Mouse (Mus musculus) neural tube, embryonic 15.5 days (tissue): ENCODE results near the gene Armh3. TPM values are rescaled to one million over a fixed set of nuclear protein-coding genes. Genes with fewer than 3 reads are reported as not detected.

Source experiments
- ATAC-seq: fragments of 200-750 bp; cut with Nextera tagmentation; 2 replicates; pipeline ENCODE4 v1.8.0; 2017; ENCODE audit warnings: mild to moderate bottlenecking, moderate TSS enrichment, moderate library complexity; ENCODE audit not compliant: low FRiP score
- H3K27ac ChIP-seq: fragments of 300-500 bp; sonication (generic); replicated peaks from 2 replicates; pipeline ENCODE4 v1.5.1; 2015; ENCODE audit warnings: mild to moderate bottlenecking, inconsistent platforms
- H3K27me3 ChIP-seq: fragments of 300-500 bp; sonication (generic); replicated peaks from 2 replicates; pipeline ENCODE4 v1.6.1; 2015; ENCODE audit warnings: inconsistent platforms
- H3K36me3 ChIP-seq: fragments of 300-500 bp; sonication (generic); 2 replicates; pipeline ENCODE4 v1.6.1; 2015; ENCODE audit warnings: inconsistent platforms
- H3K4me1 ChIP-seq: fragments of 300-500 bp; sonication (generic); 2 replicates; pipeline ENCODE4 v1.6.1; 2015; ENCODE audit warnings: inconsistent platforms
- H3K4me2 ChIP-seq: fragments of 300-500 bp; sonication (generic); 2 replicates; pipeline ENCODE4 v1.6.1; 2015; ENCODE audit warnings: inconsistent platforms, mild to moderate bottlenecking, moderate library complexity
- H3K4me3 ChIP-seq: fragments of 300-500 bp; sonication (generic); replicated peaks from 2 replicates; pipeline ENCODE4 v1.5.1; 2015; ENCODE audit warnings: mild to moderate bottlenecking, inconsistent platforms
- H3K9ac ChIP-seq: fragments of 300-500 bp; sonication (generic); replicated peaks from 2 replicates; pipeline ENCODE4 v1.6.1; 2015; ENCODE audit warnings: mild to moderate bottlenecking, inconsistent platforms
- H3K9me3 ChIP-seq: fragments of 300-500 bp; sonication (generic); replicated peaks from 2 replicates; pipeline ENCODE4 v1.6.1; 2016; ENCODE audit warnings: inconsistent platforms
- WGBS: fragments of 180-500 bp; shearing (Covaris S2); methylation state at CpG from one replicate; pipeline ENCODE4 v1.1.7; 2015; ENCODE audit warnings: mixed read lengths; 5-methylcytosine and 5-hydroxymethylcytosine counted together
- polyA plus RNA-seq: library from polyadenylated mRNA; unstranded; fragments of >200 nt; fragmentation: Nextera tagmentation; extraction: Ambion mirVana; gene quantifications from 2 replicates; pipeline ENCODE4 v1.2.1, GENCODE M21; 2015

The Armh3 gene
- polyA plus RNA-seq, 1 experiment from 2014 or later = 20.5 TPM

DNA sequence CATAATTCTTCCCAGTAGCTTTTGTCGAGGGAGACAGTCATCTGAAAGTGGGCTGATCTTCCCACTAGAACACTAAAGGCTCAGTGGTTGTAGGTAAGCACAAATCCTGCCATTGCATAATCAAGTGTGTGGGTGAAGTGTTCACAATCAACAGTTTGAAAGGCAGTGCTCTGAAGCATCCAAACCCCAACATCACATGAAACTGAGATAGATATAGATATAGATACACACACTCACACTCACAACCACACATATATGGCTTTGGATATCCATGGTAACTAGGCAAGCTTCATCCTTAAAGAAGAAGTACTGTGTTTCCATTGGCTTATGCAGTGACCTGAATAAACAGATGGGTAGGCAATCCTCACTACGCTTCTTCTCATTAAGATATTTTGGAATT, 50.5 kb downstream of the Armh3 start:
- Histone ChIP-seq H3K36me3 (peaks cover 47% of the 10 kb centered on the region), H3K9me3 (no peaks in the 10 kb centered on the region), H3K4me1 (no peaks in the 10 kb centered on the region), H3K4me3 (no peak overlapping the region), H3K27me3 (no peaks in the 10 kb centered on the region), H3K9ac (no peak overlapping the region), H3K4me2 (no peak overlapping the region), H3K27ac (no peak overlapping the region)
- WGBS = 93% methylated on average over 2 of the region's 2 CpGs
- ATAC-seq = no peak

DNA sequence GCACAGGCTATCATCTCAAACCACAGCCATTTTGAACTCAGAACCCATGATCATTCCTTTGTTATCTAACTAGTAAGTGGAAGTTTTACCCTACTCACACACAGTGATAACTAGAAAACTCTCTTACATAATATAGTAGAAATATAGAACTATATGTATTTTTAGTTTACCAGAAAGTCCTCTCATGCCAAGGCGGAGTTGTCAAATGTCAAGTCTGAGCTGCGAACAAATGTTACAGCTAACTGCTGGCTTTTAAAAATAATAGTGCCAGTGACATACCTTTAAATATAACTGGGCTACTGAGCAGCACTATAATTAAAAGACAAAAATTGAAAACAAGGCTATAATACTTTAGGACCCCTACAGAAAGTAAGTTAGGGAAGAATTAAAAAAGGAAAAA, 51.0 kb downstream of the Armh3 start:
- Histone ChIP-seq H3K9ac (no peak overlapping the region), H3K4me2 (no peak overlapping the region), H3K9me3 (no peaks in the 10 kb centered on the region), H3K27me3 (no peaks in the 10 kb centered on the region), H3K4me3 (no peak overlapping the region), H3K36me3 (peaks cover 47% of the 10 kb centered on the region), H3K4me1 (no peaks in the 10 kb centered on the region), H3K27ac (no peak overlapping the region)
- WGBS = 98% methylated on average over 2 of the region's 2 CpGs
- no peak for ATAC-seq

DNA sequence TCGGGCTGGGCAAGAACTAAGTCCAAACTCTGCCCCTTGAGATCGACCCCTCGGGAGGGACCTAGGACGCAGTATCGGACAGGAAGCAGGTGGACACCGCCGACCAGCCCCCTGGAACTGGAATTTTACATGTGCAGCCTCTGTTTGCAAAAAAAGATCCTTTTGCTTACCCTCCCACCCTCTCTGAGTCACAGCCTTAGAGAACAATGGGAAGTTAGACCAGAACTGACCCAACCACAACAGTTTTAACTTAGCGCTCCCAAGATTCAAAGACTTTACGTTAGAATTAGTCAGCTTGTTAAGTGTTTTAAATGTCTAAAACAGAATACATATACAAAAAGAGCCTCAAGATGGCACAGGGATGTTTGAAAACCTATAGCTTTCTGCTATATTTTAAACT, 51.7 kb downstream of the Armh3 start:
- no peaks in the 10 kb centered on the region for H3K4me1 ChIP-seq
- H3K9ac ChIP-seq = no peak overlapping the region
- H3K4me3 ChIP-seq = no peak overlapping the region
- no peaks in the 10 kb centered on the region for H3K9me3 ChIP-seq
- no peak overlapping the region for H3K4me2 ChIP-seq
- 92% methylated on average over 9 of the region's 9 CpGs for WGBS
- H3K27ac ChIP-seq = no peak overlapping the region
- no peak for ATAC-seq
- no peaks in the 10 kb centered on the region for H3K27me3 ChIP-seq
- H3K36me3 ChIP-seq = peaks cover 47% of the 10 kb centered on the region

DNA sequence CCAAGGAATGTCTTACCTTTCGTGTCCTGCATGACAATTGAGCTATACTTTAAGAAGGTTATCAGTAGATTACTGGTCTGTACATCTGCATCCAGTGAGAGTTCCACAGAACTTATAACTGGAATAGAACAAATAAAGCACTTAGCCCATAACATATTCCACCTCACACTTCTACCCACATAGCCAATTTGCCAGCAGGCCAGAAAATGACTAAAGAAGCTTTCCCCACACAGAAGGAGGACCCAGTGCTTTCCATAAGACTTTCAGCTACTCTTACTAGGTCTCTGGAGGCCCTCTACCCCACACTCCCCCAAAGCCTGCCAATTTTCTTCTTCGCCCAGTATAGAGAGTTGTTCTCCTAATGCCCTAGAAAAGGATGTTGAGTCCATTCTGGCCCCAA, 52.3 kb downstream of the Armh3 start:
- H3K9ac ChIP-seq = no peak overlapping the region
- no peak overlapping the region for H3K4me3 ChIP-seq
- no peak for ATAC-seq
- H3K4me1 ChIP-seq = no peaks in the 10 kb centered on the region
- H3K4me2 ChIP-seq = no peak overlapping the region
- WGBS = 95% methylated on average over 2 of the region's 2 CpGs
- H3K27ac ChIP-seq = no peak overlapping the region
- H3K36me3 ChIP-seq = peaks cover 45% of the 10 kb centered on the region
- no peaks in the 10 kb centered on the region for H3K9me3 ChIP-seq
- H3K27me3 ChIP-seq = no peaks in the 10 kb centered on the region

DNA sequence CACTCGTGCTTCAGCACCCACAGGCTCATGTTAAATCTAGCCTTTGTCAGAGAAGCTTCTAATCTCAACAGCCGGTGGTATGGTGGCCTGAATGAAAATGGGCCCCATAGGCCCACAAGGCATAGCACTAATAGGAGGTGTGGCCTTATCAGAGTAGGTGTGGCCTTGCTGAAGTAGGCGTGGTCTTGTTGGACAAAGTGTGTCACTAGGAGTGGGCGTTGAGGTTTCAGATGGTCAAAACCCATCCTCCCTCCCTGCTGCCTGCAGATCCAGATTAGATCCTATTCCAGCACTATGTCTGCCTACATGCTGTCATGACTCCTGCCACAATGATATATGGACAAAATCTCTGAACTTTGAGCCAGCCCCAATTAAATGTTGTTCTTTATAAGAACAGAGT, 54.5 kb downstream of the Armh3 start:
- H3K4me1 ChIP-seq = no peaks in the 10 kb centered on the region
- H3K27ac ChIP-seq = no peak overlapping the region
- H3K27me3 ChIP-seq = no peaks in the 10 kb centered on the region
- no peak overlapping the region for H3K9ac ChIP-seq
- H3K4me3 ChIP-seq = no peak overlapping the region
- WGBS = 80% methylated on average over 4 of the region's 4 CpGs
- H3K36me3 ChIP-seq = peaks cover 39% of the 10 kb centered on the region
- H3K9me3 ChIP-seq = no peaks in the 10 kb centered on the region
- no peak for ATAC-seq
- no peak overlapping the region for H3K4me2 ChIP-seq

DNA sequence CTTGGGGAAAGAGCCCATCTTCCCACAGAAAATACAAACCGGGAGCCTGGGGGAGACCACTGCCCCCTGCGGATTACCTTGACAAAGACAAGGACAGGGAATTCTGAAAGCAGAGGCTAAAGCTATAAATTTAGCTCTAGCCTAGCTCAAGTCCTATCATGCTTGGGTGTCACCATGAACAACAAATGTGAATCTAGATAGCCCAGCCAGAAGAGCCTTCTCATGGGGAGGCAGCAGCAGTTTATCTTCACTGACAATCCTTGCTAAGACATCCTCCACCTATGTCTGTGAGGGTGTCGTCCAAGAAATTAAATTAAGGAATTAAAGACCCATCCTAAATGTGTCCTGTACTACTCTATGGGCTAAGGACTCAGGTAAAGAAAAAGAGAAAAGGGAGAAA, 60.2 kb downstream of the Armh3 start:
- no peak for ATAC-seq

DNA sequence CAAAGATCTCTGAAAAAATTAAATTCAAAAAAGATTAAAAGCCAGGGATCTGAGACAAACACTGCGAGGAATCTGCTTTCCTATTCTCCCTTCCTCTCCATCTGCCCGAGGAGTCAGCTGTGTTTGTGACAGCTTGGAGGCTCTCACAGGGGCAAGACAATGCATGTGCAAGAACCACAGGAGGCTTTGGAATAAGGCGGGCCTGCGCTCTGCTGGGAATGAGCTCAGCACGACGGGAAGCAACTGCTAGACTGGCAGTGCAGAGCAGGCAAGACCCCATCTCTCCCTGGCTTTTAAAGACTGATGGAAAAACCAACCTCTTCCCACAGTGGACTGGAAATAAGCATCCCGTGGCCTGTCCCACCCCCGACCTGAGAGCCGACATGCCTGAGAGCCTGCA, 60.8 kb downstream of the Armh3 start:
- Histone ChIP-seq H3K9me3 (no peaks in the 10 kb centered on the region), H3K4me1 (peaks cover 10% of the 10 kb centered on the region), H3K36me3 (peaks cover 23% of the 10 kb centered on the region), H3K27ac (peak overlapping the region; percentile 56; the same call in 1 of the 2 replicates), H3K27me3 (no peaks in the 10 kb centered on the region), H3K4me2 (no peak overlapping the region), H3K4me3 (no peak overlapping the region), H3K9ac (no peak overlapping the region)
- WGBS = 8% methylated on average over 9 of the region's 9 CpGs
- no peak for ATAC-seq

More for the DNA sequence above, 60.2 kb downstream of the Armh3 start:
- Histone ChIP-seq H3K27ac (peak overlapping the region; percentile 56; the same call in 1 of the 2 replicates), H3K4me1 (peaks cover 10% of the 10 kb centered on the region), H3K9ac (no peak overlapping the region), H3K27me3 (no peaks in the 10 kb centered on the region), H3K36me3 (peaks cover 20% of the 10 kb centered on the region), H3K4me3 (no peak overlapping the region), H3K4me2 (no peak overlapping the region), H3K9me3 (no peaks in the 10 kb centered on the region)
- WGBS = 18% methylated on average over 3 of the region's 3 CpGs

DNA sequence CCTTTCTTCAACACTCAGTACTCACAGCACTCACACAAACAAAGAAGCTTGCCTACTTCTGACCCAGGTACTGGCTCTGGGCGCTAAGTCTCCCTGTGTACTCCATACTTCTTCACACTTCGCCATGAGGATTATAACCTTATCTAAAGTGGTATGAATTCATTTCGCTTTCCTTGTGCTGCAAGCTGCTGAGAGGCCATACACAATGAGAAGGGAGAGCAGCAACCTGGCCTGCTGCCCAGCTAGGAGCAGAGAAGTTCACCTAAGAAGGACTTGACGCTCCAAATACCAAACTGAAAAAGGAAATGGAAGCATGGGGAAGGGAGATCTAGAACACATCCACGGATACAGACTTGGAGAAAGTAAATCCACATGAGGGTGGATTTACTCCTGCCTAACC, 71.1 kb downstream of the Armh3 start:
- no peak for ATAC-seq
- 93% methylated on average over 5 of the region's 5 CpGs for WGBS
- H3K27me3 ChIP-seq = no peaks in the 10 kb centered on the region
- H3K4me2 ChIP-seq = no peak overlapping the region
- H3K27ac ChIP-seq = no peak overlapping the region
- H3K36me3 ChIP-seq = peaks cover 31% of the 10 kb centered on the region
- H3K9ac ChIP-seq = no peak overlapping the region
- no peaks in the 10 kb centered on the region for H3K4me1 ChIP-seq
- H3K9me3 ChIP-seq = no peaks in the 10 kb centered on the region
- no peak overlapping the region for H3K4me3 ChIP-seq

DNA sequence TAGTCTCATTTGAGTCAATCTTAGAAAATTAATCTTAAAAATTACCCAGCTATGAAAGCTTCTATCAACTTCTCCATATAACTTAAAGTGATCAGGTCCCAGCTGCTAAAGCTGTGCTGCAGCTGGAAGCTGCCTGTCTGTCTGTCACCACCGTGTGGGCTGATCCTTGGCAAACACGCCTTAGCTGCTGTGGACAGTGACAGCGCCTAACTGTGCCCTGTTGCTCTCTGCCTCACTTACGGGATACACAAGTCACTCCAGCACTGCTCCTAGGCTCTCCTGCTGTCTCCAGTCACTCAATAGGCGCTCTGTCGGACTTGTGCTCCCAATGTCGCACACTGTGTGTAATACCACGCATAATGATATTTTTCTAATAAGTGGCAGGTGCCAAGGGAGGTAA, 71.9 kb downstream of the Armh3 start:
- no peaks in the 10 kb centered on the region for H3K9me3 ChIP-seq
- no peak overlapping the region for H3K4me2 ChIP-seq
- H3K27me3 ChIP-seq = no peaks in the 10 kb centered on the region
- H3K9ac ChIP-seq = no peak overlapping the region
- H3K4me3 ChIP-seq = no peak overlapping the region
- peaks cover 29% of the 10 kb centered on the region for H3K36me3 ChIP-seq
- no peak overlapping the region for H3K27ac ChIP-seq
- H3K4me1 ChIP-seq = no peaks in the 10 kb centered on the region
- WGBS = 88% methylated on average over 8 of the region's 8 CpGs
- no peak for ATAC-seq

DNA sequence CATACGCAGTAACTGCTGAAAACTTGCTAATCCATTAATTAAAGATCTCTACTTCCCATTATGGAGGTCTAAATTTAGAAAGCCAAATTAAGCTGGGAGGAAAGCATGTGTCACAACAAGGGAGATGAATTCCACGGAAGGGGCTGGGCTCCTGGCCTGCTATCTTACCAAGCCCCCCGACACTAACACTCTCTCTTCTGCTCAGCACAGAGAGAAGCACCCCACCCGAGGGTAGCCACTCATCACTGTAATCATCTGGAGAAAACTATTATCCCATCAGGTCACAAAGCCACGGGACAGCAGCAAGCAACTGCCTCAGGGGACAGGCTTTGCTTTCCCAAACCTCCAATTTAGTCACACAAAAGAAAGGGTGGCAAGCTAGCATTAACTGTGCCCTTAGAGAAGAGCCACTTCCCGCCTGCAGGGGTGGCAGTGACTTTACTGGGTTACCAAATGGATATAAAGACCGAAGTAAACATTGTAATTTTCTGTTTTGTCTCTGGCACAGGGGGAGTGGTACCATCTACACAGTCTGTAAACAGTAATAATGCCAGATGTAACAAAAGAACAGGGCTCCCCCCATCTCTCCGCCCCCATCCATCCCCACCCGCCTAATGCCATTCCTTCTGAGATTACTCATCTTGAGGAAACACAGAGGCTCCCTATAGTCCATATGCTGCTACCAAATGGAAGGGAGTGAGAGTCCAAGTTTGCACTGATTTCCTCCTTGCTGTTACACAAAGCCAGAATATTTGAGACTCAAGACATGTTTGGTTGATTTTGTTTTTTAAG, 77.8 kb downstream of the Armh3 start:
- H3K9me3 ChIP-seq = no peaks in the 10 kb centered on the region
- H3K27ac ChIP-seq = no peak overlapping the region
- H3K4me2 ChIP-seq = no peak overlapping the region
- no peak overlapping the region for H3K9ac ChIP-seq
- no peak overlapping the region for H3K4me3 ChIP-seq
- H3K27me3 ChIP-seq = no peaks in the 10 kb centered on the region
- 0 out of 2 replicates have a peak, but pooled peaks cover 5% of the 10 kb centered on the region for H3K4me1 ChIP-seq
- 33% methylated on average over 9 of the region's 9 CpGs for WGBS
- no peak for ATAC-seq
- H3K36me3 ChIP-seq = peaks cover 6% of the 10 kb centered on the region; the same call in 1 of the 2 replicates

DNA sequence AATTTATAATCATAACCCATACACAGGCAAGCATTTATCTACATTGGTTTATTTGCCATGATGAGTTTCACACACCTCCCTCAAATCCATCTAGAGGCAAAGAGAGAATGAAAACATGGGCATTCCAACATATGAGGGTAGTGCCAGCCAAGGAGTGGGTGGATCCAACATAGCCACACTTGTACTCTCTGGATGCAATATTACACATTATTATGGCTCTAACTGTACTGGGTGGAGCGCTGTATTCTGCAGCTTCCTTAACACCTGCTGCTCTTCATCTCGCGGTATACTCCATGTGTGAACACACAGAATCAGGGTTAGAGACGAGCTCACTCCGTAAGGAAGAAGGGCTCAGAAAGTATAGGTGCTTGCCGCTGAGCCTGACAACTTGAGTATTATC, 79.9 kb downstream of the Armh3 start:
- Histone ChIP-seq H3K4me3 (no peak overlapping the region), H3K9ac (no peak overlapping the region), H3K4me1 (0 out of 2 replicates have a peak, but pooled peaks cover 5% of the 10 kb centered on the region), H3K27ac (no peak overlapping the region), H3K4me2 (no peak overlapping the region), H3K27me3 (no peaks in the 10 kb centered on the region), H3K36me3 (0 out of 2 replicates have a peak, but pooled peaks cover 3% of the 10 kb centered on the region), H3K9me3 (no peaks in the 10 kb centered on the region)
- WGBS = 96% methylated on average over 6 of the region's 6 CpGs
- ATAC-seq = no peak

DNA sequence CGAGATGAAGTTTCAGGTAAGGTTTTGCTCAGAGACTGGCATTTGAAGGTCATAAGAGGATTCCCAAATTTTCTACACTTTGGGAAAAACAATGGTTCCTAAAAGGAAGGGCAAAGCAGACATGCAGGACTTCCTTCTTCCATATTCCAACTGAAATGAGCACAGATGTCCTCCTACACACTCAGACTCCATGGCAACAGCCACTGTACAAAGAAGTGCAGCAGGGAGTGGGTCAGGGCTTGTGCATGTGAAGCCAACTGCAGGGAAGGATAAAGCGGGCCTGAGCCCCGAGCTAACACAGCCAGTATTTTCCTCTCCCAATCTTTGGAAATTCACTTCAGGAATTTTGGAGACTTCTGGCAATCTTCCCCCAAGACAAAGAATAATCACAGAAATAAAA, 80.4 kb downstream of the Armh3 start:
- Histone ChIP-seq H3K4me1 (0 out of 2 replicates have a peak, but pooled peaks cover 5% of the 10 kb centered on the region), H3K9ac (no peak overlapping the region), H3K4me2 (no peak overlapping the region), H3K4me3 (no peak overlapping the region), H3K9me3 (no peaks in the 10 kb centered on the region), H3K27ac (no peak overlapping the region), H3K36me3 (0 out of 2 replicates have a peak, but pooled peaks cover 3% of the 10 kb centered on the region), H3K27me3 (no peaks in the 10 kb centered on the region)
- WGBS = 70% methylated on average over 3 of the region's 3 CpGs
- ATAC-seq = no peak
